Mouse (Mus musculus): ENCODE results near the gene Morc3.

The Morc3 gene

DNA sequence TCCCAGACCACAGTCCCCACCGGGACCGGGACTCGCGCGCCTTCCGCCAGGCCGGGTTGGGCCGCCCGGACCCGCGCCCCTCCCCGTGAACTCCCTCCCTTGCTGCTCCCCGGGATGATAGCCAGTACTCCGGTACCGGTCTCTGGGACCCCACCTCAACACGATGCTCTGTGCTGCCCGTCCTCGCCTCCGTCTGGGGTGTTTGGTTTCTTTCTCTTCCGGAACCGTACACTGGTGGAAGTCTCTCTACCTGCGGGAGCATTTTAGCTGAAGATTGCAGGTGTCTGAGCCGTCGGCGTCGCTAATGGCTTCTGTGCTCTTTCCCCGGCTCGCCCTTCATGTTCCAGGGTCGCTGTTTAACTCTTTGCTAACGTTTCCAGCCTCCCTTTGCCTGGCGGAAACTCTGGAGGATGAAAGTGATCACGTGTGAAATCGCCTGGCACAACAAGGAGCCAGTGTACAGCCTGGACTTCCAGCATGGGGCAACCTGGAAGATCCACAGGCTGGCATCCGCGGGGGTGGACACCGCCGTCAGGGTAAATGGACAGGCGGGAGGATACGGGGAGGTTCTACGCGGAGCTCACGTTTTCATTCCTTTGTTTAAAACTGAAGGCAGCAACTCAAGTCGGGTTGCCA is 52.3 kb downstream of the Morc3 start:
- peak; percentile 58 for DNase-seq

DNA sequence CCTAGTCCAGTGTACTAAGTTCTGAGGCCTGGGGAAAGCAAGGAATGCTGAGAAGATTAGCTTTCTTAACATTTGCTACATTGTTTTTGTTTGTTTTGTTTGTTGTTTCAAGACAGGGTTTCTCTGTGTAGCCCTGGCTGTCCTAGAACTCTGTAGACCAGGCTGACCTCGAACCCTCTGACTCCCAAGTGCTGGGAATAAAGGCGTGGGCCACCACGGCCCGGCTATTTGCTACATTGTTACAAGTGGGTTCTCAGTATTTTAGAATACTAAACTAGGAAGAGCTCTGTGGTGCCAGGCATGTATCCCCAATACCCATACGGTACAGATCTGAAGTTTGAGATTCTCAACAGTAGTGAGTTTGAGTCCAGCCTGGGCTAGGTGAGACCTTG is 52.8 kb downstream of the Morc3 start:
- DNase-seq, result no peak

DNA sequence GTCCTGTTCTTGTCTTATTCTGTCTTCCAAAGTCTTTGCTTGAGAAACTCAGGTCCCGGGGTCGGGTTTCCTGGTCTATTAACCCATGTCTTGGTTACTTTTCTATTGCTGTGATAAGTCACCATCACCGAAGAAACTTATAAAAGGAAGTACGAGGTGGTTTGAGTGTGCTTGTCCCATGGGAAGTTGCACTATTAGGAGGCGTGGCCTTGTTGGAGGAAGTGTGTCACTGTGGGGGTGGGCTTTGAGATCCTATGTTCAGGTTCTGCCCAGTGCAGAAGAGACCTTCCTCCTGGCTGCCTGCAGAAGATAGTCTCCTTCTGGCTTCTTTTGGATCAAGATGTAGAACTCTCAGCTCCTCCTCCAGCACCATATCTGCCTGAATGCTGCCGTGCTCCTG is 56.6 kb downstream of the Morc3 start:
- no peak for DNase-seq

DNA sequence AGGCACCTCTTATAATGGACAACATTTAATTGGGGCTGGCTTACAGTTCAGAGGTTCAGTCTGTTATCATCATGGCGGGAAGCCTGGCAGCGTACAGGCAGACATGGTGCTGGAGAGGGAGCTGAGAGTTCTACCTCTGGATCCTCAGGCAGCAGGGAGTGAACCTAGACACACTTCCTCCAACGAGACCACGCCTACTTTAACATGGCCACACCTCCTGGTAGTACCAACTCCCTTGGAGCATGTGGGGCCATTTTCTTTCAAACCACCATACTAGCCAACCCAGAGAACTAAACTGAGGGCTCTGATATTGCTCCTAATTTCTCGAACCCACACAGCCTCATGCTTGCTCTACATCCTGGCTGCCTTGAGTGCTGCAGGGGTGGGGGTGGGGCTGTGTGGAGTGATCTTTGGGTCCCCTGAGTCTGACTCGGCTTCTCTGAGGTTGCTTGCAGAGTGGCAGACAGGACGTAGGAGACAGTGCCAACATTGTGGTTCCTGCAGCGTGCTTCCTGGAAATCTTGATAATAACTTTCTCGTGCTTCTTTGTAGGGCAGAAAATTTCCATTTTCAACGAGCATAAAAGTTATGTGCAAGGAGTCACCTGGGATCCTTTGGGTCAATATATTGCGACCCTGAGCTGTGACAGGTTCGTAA is 59.2 kb downstream of the Morc3 start:
- no peak for DNase-seq

DNA sequence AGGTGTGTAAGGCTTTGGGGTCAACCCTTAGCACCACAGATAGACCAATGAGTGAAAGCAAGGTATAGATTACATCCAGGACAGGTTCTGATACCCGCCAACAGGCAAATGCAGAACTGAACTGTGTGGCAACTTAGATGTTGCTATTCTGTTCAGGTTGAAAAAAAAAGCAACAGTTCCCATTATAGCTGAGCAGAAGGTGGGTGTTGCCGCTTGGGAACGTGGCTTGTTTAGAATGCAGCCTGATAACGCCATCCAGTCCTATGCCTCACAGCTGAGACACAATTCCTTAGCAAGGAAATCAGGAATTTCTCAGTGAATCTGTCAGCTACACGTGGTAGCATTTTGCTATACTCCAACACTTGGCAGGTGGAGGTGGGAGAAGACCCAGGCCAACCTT is 61.4 kb downstream of the Morc3 start:
- DNase-seq, result no peak

DNA sequence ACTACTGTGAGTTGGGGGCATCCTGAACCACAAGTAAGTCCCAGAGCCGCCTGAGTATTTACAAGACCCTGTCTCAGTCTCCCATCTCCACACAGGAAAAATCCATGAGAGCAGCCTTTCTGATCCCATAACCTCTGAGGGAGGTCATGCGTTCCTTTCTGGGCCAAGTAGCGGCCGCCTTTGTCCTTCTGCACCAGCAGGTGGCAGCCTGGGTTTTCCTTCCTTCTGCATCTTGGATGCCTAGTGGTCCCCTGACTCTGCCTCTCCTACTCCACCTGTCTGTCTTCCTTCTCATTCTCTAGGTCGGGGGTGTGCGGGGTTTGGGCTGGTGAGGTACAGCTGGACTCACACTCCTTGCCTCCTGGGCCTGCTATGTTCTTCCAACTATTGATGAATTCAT is 71.1 kb downstream of the Morc3 start:
- DNase-seq, result peak; percentile 33

DNA sequence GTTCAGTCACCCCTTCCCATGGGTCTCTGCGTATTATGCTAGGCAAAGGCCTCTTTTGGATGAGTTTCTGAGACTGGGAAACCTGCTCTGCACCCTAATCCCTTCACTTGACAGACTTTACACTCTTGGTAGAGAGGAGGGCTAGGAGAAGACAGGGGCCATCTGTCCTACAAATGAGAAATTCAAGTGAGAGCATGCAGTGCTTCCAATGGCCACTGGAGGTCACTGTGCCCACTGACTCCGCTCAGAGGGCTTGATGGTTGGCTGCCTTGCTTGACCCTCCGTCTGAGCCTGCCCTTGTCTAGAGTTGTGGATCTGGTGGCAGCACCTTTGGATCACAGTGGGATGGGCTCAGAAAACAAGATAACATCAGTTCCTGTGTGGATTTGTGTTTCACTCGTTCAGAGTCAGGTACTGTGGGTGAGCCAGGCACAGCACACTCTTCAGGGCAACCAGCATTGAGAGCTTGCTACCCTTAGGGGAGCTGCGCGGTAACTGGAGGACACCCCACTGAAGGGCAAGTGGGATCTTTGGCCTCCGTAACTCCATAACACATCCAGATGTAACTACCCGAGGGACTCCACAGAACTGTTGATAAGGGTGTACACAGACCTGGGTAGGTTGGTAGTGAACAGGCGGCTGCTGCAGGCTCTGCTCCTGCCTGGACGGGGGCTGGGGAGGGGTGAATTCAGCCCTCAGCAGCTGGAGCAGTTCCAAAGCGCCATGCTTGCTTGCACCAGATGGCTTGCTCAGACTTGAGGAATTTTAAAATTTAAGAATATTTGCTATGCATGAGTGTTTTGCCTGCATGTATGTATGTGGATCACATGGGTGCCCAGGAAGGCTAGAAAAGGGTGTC is 74.5 kb downstream of the Morc3 start:
- peak; percentile 74 for DNase-seq

DNA sequence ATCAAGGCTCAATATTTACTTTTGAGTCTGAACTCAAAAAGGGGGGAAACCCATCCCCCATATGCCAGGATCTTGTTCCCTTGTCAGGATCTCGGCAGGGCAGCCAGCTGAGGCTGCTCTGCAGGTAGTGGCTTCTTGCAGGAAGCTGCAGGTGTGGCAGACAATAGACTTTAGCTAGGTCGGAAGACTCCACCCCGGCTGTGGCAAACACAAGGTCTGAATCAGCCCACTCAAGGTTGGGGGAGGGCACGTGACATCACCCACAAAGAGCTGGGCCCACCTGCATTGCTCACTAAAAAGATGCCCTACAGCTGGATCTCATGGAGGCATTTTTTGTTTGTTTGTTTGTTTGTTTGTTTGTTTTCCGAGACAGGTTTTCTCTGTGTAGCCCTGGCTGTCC is 75.8 kb downstream of the Morc3 start:
- no peak for DNase-seq

DNA sequence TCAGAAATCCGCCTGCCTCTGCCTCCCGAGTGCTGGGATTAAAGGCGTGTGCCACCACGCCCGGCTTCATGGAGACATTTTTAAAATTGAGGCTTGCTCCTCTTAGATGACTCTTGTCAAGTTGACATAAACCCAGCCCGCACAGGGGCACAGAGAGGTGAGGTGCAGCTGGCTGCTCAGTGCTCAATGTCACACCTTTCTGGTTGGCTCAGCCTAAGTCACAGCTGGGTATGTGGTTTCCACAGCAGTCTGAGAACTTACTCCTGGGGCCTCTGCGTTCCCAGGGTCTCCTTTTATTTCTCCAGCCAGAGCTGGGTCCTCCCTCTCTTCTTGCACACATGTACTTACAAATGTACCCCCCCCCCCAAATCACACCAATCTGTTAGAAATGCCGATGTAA is 76.3 kb downstream of the Morc3 start:
- no peak for DNase-seq

DNA sequence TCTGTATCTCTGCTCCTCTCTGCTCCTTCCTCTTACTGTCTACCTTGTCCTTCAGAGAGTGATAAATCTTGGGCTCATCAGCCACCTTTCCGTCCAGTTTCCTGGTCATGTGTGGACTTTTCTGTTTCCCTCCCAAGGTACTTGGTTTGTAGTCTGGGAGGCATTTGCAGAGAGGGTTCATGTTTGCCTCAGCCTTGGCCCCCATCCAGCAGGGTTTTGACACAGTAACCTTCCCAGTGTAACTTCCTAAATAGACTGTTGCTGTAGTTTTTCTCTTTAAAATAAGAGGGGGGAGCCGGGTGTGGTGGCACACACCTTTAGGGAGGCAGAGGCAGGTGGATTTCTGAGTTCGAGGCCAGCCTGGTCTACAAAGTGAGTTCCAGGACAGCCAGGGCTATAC is 78.0 kb downstream of the Morc3 start:
- no peak for DNase-seq

DNA sequence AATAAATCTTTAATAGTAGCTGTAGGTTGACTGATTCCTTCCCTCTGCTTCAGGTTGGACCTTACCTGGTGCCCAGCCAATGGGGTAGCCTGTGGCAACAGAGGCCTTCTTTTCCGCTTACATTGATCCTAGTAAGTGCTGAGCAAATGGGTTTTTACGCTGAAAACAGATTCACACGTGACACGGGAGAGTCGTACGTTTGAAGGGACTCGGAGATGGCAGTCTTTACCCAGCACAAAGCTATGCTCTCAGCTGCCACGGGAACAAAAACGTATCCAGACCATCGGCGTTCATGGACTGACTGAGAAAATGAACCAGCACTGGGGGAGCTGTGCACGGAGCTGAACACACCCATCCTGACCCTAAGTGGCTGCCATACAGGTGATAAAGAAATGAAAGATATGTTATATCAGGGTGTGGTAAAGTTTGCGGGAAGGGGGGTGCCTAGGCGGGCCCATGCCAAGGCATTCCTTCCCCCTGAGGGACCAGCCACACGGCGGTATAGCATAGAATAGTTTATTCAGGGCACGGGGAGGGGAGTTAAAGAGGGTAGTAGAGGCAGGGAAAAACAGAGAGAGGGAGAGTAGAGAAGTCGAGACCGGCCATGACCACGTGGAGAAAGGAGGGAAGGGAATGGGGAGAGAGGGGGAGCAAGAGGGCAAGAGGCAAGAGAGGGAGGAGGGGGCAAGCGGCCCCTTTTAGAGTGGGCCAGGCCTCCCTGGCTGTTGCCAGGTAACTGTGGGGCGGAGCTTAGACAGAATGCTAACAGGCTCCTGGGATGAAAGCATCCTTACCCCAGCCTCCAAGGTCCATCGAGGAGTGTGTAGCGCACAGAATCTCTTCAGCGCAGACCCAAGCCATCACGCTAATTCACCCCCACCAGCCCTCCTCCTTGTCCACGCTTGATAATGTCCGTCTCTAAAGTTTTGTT is 79.1 kb downstream of the Morc3 start:
- no peak for DNase-seq

DNA sequence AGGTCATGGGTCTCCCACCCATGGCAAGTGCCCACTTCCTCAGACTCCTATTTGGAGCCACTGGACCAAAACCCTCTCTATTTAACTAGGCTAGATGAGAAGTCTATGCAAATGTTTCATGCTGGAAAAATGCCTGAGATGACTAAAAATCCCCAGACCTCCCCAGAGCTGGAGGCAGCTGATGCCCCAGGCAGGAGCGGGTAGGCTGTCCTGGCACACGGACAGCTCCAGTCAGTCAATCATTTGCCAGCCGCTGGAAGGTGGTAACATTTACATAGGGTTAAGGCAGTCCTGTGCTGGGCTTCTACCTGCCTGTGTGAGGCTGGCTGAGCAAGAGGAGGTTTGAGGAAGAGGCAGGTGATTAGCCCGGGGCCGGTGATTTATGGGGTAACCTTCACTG is 80.2 kb downstream of the Morc3 start:
- DNase-seq, result no peak

DNA sequence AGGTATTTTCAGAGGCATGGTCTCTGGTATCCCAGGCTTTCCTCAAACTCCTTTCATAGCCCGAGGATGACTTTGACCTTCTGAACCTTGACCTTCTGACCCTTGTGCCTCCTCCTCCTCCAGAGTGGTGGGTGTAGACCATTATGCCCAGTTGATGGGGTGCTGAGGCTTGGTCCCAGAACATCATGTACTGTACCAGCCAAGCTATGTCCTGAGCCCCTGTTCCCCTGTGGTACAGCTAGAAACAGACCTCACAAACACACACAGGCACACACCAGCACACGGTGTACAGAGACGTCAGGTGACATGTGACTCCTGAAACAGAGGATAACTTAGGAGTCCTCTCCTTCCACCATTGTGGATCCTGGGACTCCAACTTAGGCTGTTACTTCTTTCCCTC is 80.9 kb downstream of the Morc3 start:
- DNase-seq, result no peak

DNA sequence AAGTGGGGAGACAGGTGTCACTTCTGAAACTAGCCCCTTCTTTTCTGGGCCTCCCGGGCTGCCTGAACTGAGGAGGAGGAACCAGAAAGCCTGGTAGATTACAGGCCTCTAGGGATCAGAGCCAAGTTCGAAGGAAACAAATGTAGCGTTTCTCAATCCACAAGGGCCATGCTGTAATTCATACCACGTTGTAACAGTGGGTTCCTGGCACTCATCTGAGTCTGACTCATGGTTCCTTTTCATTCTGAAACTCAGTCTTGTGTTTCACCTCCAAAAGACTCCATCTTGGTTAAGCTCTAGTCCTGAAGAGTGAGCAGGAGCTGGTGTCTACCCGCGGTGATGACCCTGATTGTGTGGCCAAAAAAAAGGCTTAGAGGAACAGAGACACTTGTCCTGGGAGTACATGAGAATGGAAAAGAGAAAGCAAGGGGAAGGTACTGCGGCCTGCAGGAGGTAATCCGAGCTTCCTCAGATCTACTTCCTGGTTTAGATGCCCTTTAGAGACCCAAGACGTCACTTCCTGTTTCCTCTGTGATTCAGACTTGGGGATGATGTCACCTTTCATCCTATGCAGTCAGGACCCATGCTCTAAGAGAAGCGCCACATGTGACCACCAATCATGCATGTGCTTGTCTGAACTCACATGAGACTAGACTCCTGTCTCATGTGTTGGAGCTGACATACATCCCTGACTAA is 82.1 kb downstream of the Morc3 start:
- DNase-seq, result no peak

DNA sequence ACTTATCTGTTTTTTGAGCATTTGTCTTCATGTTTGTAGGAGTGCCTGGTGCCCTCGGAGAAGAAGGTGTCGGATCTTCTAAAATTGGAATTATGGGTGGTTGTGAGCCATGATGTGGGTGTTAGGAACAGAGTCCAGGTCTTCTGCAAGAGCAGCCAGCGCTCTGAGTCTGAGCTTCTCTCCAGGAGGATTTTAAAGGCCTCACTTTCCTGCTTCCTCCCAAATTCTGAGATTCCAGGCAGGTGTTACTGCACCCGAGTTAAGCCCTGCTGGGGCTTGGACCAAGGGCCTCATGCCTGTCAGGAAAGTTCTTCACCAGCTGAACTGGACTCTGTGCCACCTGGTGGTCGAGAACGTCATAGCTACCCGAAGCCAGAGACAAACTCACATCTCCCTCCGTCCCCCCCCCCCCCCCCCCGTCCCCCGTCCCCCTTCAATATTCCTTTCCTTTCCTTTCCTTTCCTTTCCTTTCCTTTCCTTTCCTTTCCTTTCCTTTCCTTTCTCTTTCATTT is 83.5 kb downstream of the Morc3 start:
- DNase-seq, result peak; percentile 60

DNA sequence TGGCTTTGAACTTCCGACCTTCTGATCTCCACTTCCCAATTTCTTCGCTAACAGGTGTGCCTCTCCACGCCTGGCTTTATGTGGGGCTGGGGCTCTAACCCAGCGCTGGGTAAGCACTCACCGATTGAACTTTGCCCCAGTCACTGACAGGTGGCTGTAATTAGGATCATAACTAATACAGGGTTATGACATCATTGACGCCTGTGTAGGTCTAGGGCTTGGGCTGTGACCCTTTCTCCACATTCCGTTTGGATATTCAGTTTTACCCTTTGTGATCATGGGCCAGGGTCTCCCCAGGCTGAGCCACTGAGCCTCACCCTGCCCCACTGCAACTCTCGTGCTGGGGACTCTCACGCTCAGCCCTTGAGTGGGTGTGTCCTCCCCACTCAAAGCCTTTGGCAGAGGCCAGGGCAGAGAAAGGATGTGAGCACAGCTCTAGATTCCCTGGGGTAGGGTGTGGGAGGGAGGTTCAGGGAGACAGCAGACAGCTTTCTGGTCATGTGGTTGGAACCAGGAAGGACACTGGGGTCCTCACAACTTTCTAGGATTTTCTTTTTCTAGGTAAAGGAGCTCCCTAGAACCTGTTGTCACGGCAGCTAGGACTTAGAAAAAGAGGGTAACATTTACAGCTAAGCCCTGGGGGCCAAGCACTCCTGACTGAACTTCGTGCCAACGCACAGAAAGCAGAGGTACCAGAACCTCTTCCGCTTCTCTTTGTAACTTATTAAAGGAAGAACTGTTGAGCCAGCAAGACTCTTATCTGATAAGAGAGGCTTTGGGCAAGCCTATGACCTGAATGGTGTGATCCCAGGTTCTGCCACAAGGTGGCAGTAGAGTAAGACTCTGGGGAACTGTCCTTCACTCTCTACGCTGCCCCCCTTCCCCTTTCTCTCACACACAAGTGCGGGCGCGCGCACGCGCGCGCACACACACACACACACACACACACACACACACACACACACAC is 86.1 kb downstream of the Morc3 start:
- DNase-seq, result peak; percentile 88

DNA sequence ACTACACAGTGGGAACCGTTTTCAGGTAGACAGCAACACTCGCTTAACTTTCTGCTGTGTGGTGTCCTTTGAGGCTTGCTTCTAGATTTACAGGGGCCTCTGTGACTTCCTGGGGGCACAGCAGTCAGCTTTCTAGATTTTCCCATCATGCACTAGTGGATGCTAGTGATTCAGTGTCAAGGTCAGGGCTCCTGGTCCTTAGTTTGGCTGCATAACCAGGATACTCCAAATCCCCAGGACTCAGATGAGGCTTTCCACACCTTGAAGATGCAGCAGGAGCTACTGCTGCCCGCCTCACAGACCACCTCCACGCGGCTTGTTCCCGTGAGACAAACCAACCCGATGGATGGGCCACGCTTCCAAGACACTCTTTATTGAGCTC is 86.7 kb downstream of the Morc3 start:
- no peak for DNase-seq

DNA sequence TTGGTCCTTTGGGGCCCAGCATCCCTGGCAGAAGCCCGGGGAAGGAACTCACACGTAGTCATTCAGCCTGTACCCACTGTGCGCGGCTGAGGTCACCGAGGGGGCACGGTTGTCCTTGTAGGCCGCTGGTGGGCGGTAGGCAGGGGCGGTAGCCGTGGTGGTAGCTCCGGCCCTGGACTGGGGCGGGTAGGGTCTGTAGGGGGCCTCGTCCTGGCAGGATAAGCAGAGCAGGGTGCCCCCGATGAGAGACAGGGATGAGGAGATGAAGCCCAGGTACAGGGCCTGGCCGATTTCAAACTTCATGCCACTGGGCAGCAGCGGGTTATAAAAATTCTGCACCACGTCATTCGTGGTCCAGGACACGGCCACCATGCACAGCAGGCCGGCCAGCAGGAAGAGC is 87.3 kb downstream of the Morc3 start:
- DNase-seq, result no peak

DNA sequence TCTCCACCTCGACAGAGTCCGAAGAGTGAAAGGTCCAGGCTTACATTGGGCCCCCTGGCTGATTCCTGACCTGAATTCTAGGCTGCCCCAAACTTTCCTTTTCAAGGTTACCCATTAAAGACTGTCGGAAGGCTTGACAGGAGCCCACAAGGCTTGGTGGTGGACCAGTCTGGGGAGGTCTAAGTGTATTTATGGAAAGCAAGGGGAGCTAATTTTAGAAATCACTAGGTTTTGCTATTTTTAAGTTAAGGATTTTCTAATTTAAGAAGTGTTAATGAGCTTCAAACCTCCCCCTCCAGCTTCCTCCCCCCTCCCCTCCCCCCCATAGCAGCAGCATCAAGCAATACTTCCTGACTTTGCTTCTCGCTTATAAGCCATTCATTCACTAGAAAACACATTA is 88.8 kb downstream of the Morc3 start:
- DNase-seq, result no peak

DNA sequence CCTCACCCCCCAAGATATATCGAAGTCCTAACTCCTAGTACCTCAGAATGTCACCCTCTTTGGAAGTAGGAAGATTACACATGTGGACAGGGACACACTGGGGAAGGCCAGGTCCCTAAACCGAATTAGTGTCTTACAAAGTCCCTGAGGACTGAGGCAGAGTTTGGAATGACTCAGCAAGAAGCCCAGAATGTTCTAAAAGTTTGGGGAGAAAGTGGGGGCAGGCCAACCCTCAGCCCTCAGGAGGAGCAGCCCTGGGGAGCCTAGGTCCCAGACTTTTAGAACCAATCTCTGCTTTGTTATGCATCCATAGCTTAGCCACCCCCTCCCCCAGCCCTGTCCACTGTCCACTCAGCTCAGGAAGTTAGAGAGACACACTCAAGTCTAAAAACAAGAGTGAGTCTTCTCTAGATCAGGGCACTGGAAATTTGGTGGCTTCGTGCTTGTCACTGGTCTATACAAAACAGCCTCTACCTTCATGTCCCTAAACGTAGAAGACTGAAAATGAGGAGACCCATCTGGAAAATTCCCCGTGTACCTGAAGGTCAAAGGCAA is 91.0 kb downstream of the Morc3 start:
- DNase-seq, result no peak

DNA sequence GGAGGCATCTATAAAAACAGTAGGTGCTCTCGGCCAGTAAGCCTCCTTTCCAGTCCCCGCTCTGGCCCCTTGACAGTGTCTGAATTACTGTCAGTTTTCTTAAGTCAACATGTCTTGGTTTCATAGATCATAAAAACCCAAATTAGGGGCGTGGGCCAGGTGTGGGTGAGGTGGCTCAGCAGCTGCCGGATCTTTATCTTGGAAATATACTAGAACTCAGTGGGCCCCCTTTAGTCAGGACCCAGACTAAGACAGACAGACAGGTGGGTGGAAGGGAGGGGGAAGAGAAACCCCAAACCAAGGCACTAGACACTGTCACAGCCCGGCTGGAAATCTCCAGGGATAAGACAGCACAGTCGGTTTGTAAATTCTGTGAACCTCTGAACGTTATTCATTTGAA is 91.9 kb downstream of the Morc3 start:
- DNase-seq, result no peak
